Mouse (Mus musculus) subcutaneous adipose tissue, adult 2 months (tissue): Measurements from ENCODE around the gene St8sia1. TPM values are rescaled to one million over a fixed set of nuclear protein-coding genes. Genes with fewer than 3 reads are reported as not detected.

Experiments used
- polyA plus RNA-seq: library from polyadenylated mRNA; depleted of rRNA; stranded (reverse); fragments of >200 nt; gene quantifications from 2 replicates; pipeline ENCODE4 v1.2.3, GENCODE M21; 2012; ENCODE audit warnings: low replicate concordance; rRNA removed

The St8sia1 gene
- 0.03 and 0.06 TPM in 2 replicates for polyA plus RNA-seq

GRCm38 (mm10) chr6:142964076-142964530, at the start of gene St8sia1:
Gene St8sia1, minus strand, starts transcription at chr6:142964452.

GRCm38 (mm10) chr6:142804402-142804801, 159.8 kb downstream of the St8sia1 start, which contains the start of gene Sult6b2:
Gene Sult6b2, minus strand, starts transcription at chr6:142804502.

Other genes with a start within 250 kb of the St8sia1 start
- gene Cmas, start 207.8 kb downstream of the St8sia1 start, polyA plus RNA-seq: 9.5 and 13.2 TPM in 2 replicates
- gene Sult6b2, start 159.9 kb downstream of the St8sia1 start, polyA plus RNA-seq: not detected in 2 replicates
- 11.9 and 15.1 TPM in 2 replicates for gene C2cd5, start 135.7 kb upstream of the St8sia1 start, polyA plus RNA-seq
- gene Etnk1, start 202.8 kb upstream of the St8sia1 start, polyA plus RNA-seq: 26.0 and 44.1 TPM in 2 replicates